Mouse (Mus musculus): ENCODE measurements around the gene Fis1. TPM values are rescaled to one million over a fixed set of nuclear protein-coding genes. Genes with fewer than 3 reads are reported as not detected.

Fis1 gene
- polyA plus RNA-seq (2015; fragmentation: Nextera tagmentation; extraction: Ambion mirVana), result 228 and 240 TPM in 2 replicates

DNA sequence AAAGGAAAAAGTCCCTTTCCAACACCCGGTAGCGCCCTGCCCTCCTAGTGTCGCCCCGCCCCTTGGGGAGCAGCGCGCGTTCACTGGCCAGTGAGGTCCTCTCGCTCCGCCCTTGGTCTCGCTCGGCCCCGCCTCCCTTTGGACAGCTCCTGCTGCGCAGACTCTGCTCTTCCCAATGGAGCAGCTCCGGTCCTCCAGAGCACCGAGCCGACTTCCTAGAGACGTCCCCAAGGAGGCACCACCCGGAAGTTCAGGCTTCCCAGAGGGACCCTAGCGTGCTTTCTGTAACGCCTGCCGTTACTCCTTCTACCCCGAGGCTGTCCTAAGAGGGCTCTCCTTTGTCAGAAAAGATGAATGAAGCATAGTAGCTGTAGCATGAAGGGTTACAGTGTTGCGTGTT, at the start of gene Fis1:
Gene Fis1 (plus strand): TSS at position 261 of the 400 bp plus-strand sequence.
- under 1% methylated on average over 23 of the region's 23 CpGs for WGBS
- ATAC-seq (ENCODE audit: insufficient number of reproducible peaks, low FRiP score, low TSS enrichment, low read depth), result peak; percentile 95
- peak within 1 kb of the TSS; percentile 59 for H3K27ac ChIP-seq

GRCm38 (mm10) chr5:136904621-136905020, 48.5 kb upstream of the Fis1 start:
- WGBS, result 61% methylated on average over 3 of the region's 3 CpGs
- Histone ChIP-seq H3K4me3 (no peak overlapping the region), H3K27me3 (no peaks in the 10 kb centered on the region), H3K9me3 (no peaks in the 10 kb centered on the region), H3K9ac (no peak overlapping the region), H3K27ac (no peak overlapping the region), H3K4me2 (no peak overlapping the region), H3K36me3 (no peaks in the 10 kb centered on the region), H3K4me1 (peaks cover 15% of the 10 kb centered on the region)
- no peak for ATAC-seq (ENCODE audit: insufficient number of reproducible peaks, low FRiP score, low TSS enrichment, low read depth)

More for the DNA sequence above, at the start of gene Fis1:
- peaks cover 9% of the 10 kb centered on the region; the same call in 1 of the 2 replicates for H3K36me3 ChIP-seq
- peak within 1 kb of the TSS; percentile 70 for H3K4me3 ChIP-seq
- no peaks in the 10 kb centered on the region for H3K27me3 ChIP-seq
- peak within 1 kb of the TSS; percentile 58 for H3K4me2 ChIP-seq
- no peaks in the 10 kb centered on the region for H3K9me3 ChIP-seq
- peak within 1 kb of the TSS; percentile 58 for H3K9ac ChIP-seq
- H3K4me1 ChIP-seq, result peaks cover 13% of the 10 kb centered on the region

- WGBS, result 61% methylated on average over 7 of the region's 7 CpGs
Observed at GRCm38 (mm10) chr5:136905630-136906029, 47.4 kb upstream of the Fis1 start.

DNA sequence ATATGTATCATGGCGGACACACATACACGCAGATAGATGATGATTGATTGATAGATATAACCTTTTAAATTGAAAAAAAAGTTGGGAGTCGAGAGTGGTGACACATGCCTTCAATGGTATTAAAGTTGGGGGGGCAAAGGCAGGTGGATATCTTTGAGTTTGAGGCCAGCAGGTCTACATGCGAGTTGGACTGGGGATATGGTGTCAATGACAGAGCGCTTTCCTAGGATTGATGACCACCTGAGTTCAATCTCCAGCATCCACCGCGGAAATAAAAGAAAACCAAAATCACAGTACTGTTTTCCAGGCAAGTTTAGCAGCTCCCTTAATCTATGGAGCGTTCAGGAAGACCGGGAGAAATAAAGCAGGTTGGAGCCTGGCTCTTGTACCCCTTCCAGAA, 45.5 kb upstream of the Fis1 start:
- no peak for ATAC-seq (ENCODE audit: insufficient number of reproducible peaks, low FRiP score, low TSS enrichment, low read depth)
- H3K27ac ChIP-seq, result 0 out of 2 replicates have a peak overlapping the region, but pooled peaks have one; percentile 29
- WGBS, result 39% methylated on average over 9 of the region's 9 CpGs
- H3K36me3 ChIP-seq, result peaks cover 17% of the 10 kb centered on the region
- H3K9ac ChIP-seq, result 0 out of 2 replicates have a peak overlapping the region, but pooled peaks have one; percentile 14
- no peaks in the 10 kb centered on the region for H3K9me3 ChIP-seq
- H3K4me1 ChIP-seq, result peaks cover 10% of the 10 kb centered on the region
- peak overlapping the region; percentile 70 for H3K4me3 ChIP-seq
- peak overlapping the region; percentile 67 for H3K4me2 ChIP-seq
- H3K27me3 ChIP-seq, result no peaks in the 10 kb centered on the region

More at GRCm38 (mm10) chr5:136905630-136906029, 47.4 kb upstream of the Fis1 start:
- Histone ChIP-seq H3K27me3 (no peaks in the 10 kb centered on the region), H3K27ac (no peak overlapping the region), H3K9me3 (no peaks in the 10 kb centered on the region), H3K9ac (no peak overlapping the region), H3K4me1 (peaks cover 10% of the 10 kb centered on the region), H3K4me3 (no peak overlapping the region), H3K36me3 (no peaks in the 10 kb centered on the region), H3K4me2 (no peak overlapping the region)
- ATAC-seq (ENCODE audit: insufficient number of reproducible peaks, low FRiP score, low TSS enrichment, low read depth), result no peak

GRCm38 (mm10) chr5:136907991-136908857, 44.9 kb upstream of the Fis1 start, which contains the start of gene Ift22:
TSS of gene Ift22 (plus strand) at chr5:136908150.
- Histone ChIP-seq H3K36me3 (peaks cover 23% of the 10 kb centered on the region), H3K9me3 (no peaks in the 10 kb centered on the region), H3K4me2 (peak within 1 kb of the TSS; percentile 67), H3K4me3 (peak within 1 kb of the TSS; percentile 70), H3K27me3 (no peaks in the 10 kb centered on the region), H3K27ac (0 out of 2 replicates have a peak within 1 kb of the TSS, but pooled peaks have one; percentile 29), H3K4me1 (peaks cover 10% of the 10 kb centered on the region), H3K9ac (peak within 1 kb of the TSS; percentile 63)
- ATAC-seq (ENCODE audit: insufficient number of reproducible peaks, low FRiP score, low TSS enrichment, low read depth), result peak; percentile 93
- WGBS, result 8% methylated on average over 32 of the region's 32 CpGs

GRCm38 (mm10) chr5:136914183-136914582, 38.9 kb upstream of the Fis1 start:
- no peak overlapping the region for H3K4me3 ChIP-seq
- WGBS, result 83% methylated on average over 3 of the region's 3 CpGs
- no peak overlapping the region for H3K27ac ChIP-seq
- no peaks in the 10 kb centered on the region for H3K4me1 ChIP-seq
- no peak overlapping the region for H3K4me2 ChIP-seq
- H3K27me3 ChIP-seq, result no peaks in the 10 kb centered on the region
- no peaks in the 10 kb centered on the region for H3K9me3 ChIP-seq
- H3K36me3 ChIP-seq, result peaks cover 32% of the 10 kb centered on the region
- no peak for ATAC-seq (ENCODE audit: insufficient number of reproducible peaks, low FRiP score, low TSS enrichment, low read depth)
- H3K9ac ChIP-seq, result no peak overlapping the region

- Histone ChIP-seq H3K36me3 (peaks cover 14% of the 10 kb centered on the region), H3K4me3 (no peak overlapping the region), H3K27me3 (no peaks in the 10 kb centered on the region), H3K9ac (no peak overlapping the region), H3K27ac (no peak overlapping the region), H3K9me3 (no peaks in the 10 kb centered on the region), H3K4me2 (no peak overlapping the region), H3K4me1 (peaks cover 7% of the 10 kb centered on the region)
- no peak for ATAC-seq (ENCODE audit: insufficient number of reproducible peaks, low FRiP score, low TSS enrichment, low read depth)
- WGBS, result 92% methylated on average over 8 of the region's 8 CpGs
Observed at GRCm38 (mm10) chr5:136917613-136918242, 35.3 kb upstream of the Fis1 start.

DNA sequence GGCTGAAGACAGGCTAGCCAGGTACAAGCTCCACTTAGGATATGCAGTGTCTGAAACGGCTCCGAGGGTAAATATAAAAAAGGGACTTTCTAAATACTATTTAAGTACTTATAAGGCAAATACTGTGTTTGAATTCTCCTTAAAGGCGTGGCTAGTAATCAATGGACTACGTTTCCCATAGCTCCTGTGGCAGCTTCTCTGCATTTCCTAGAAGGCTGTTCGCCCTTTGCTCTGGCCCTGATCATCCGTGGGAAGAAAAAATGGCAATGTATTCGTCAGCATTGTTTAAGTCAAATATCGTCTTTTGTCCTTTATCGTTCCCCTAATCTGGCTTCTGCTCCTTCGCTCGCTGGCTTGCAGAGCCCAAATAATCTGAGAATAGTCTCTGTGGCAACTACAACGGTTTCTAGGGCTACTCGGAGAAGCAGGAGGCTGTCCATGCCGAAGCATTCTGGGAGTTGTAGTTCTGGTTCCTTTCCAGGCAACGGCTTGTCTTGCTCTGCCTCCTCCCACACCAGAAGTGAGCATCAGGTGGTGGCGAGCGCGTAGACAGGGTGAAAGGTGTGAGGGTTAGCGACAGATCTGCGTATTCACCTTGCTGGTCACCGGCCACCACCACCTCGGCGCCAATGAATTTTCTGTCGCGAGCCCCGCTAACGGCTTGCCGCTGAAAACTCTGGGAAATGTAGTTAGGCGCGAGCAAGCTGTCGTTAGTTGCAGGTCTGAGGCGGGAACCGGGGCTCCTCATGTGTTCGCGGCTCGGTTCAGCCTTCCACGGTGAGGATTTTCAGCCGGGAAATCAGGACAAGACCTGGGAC, 34.2 kb upstream of the Fis1 start:
- H3K4me2 ChIP-seq, result peak overlapping the region; percentile 72
- peaks cover 7% of the 10 kb centered on the region for H3K4me1 ChIP-seq
- H3K4me3 ChIP-seq, result peak overlapping the region; percentile 58
- peak overlapping the region; percentile 23 for H3K27ac ChIP-seq
- WGBS, result 3% methylated on average over 38 of the region's 38 CpGs
- peak; percentile 80 for ATAC-seq (ENCODE audit: insufficient number of reproducible peaks, low FRiP score, low TSS enrichment, low read depth)
- H3K27me3 ChIP-seq, result no peaks in the 10 kb centered on the region
- H3K36me3 ChIP-seq, result peaks cover 2% of the 10 kb centered on the region
- no peaks in the 10 kb centered on the region for H3K9me3 ChIP-seq
- peak overlapping the region; percentile 33; the same call in 1 of the 2 replicates for H3K9ac ChIP-seq

GRCm38 (mm10) chr5:136919546-136920301, 33.4 kb upstream of the Fis1 start:
- WGBS, result 21% methylated on average over 18 of the region's 18 CpGs
- no peak overlapping the region for H3K27ac ChIP-seq
- ATAC-seq (ENCODE audit: insufficient number of reproducible peaks, low FRiP score, low TSS enrichment, low read depth), result no peak
- H3K4me2 ChIP-seq, result peak overlapping the region; percentile 72
- H3K9ac ChIP-seq, result peak overlapping the region; percentile 33
- H3K36me3 ChIP-seq, result no peaks in the 10 kb centered on the region
- no peaks in the 10 kb centered on the region for H3K27me3 ChIP-seq
- peak overlapping the region; percentile 58 for H3K4me3 ChIP-seq
- no peaks in the 10 kb centered on the region for H3K9me3 ChIP-seq
- peaks cover 7% of the 10 kb centered on the region for H3K4me1 ChIP-seq

GRCm38 (mm10) chr5:136922830-136923229, 30.2 kb upstream of the Fis1 start:
- H3K4me3 ChIP-seq, result no peak overlapping the region
- H3K4me1 ChIP-seq, result peaks cover 7% of the 10 kb centered on the region
- H3K9me3 ChIP-seq, result no peaks in the 10 kb centered on the region
- ATAC-seq (ENCODE audit: insufficient number of reproducible peaks, low FRiP score, low TSS enrichment, low read depth), result no peak
- H3K27ac ChIP-seq, result no peak overlapping the region
- WGBS, result 82% methylated on average over 9 of the region's 9 CpGs
- no peaks in the 10 kb centered on the region for H3K27me3 ChIP-seq
- no peak overlapping the region for H3K9ac ChIP-seq
- no peaks in the 10 kb centered on the region; the same call in 1 of the 2 replicates for H3K36me3 ChIP-seq
- H3K4me2 ChIP-seq, result no peak overlapping the region

Data from limb, embryonic 15.5 days (tissue).